Mouse (Mus musculus) forebrain, postnatal 0 days (tissue): Measurements from ENCODE around the gene U90926. TPM values are rescaled to one million over a fixed set of nuclear protein-coding genes. Genes with fewer than 3 reads are reported as not detected.
"Not testable (repeated sequence)": the region's sequence is repeated elsewhere in the genome, so short reads cannot be mapped to it uniquely, and the experiment has no call there.

Experiments
- ATAC-seq: fragments of 200-750 bp; cut with Nextera tagmentation; 2 replicates; pipeline ENCODE4 v1.8.0; 2017; ENCODE audit warnings: mild to moderate bottlenecking, moderate library complexity
- DNase-seq: peaks from one replicate; pipeline ENCODE4 v3.0.0-alpha.2; 2015
- H3K27ac ChIP-seq: fragments of 300-500 bp; sonication (generic); 2 replicates; pipeline ENCODE4 v1.5.1; 2014; ENCODE audit warnings: low read depth, mild to moderate bottlenecking, antibody characterized with exemption, low read length, moderate library complexity, mixed read lengths
- H3K27me3 ChIP-seq: fragments of 300-500 bp; sonication (generic); 2 replicates; pipeline ENCODE4 v1.6.1; 2014; ENCODE audit warnings: mild to moderate bottlenecking, low read length, mixed read lengths; ENCODE audit not compliant: insufficient read depth
- H3K36me3 ChIP-seq: fragments of 300-500 bp; sonication (generic); 2 replicates; pipeline ENCODE4 v1.6.1; 2014; ENCODE audit warnings: mild to moderate bottlenecking, moderate library complexity; ENCODE audit not compliant: insufficient read depth
- H3K4me1 ChIP-seq: fragments of 300-500 bp; sonication (generic); 2 replicates; pipeline ENCODE4 v1.6.1; 2014; ENCODE audit warnings: antibody characterized with exemption; ENCODE audit not compliant: insufficient read depth
- H3K4me2 ChIP-seq: fragments of 300-500 bp; sonication (generic); 2 replicates; pipeline ENCODE4 v1.6.1; 2014; ENCODE audit warnings: low read depth, mild to moderate bottlenecking, moderate library complexity
- H3K4me3 ChIP-seq: fragments of 300-500 bp; sonication (generic); 2 replicates; pipeline ENCODE4 v1.5.1; 2014; ENCODE audit warnings: low read depth, low read length, mixed read lengths
- H3K9ac ChIP-seq: fragments of 300-500 bp; sonication (generic); 2 replicates; pipeline ENCODE4 v1.6.1; 2014; ENCODE audit warnings: mild to moderate bottlenecking
- H3K9me3 ChIP-seq: fragments of 300-500 bp; sonication (generic); 2 replicates; pipeline ENCODE4 v1.6.1; 2016; ENCODE audit warnings: low read length
- CTCF ChIP-seq: sonication (generic); IDR thresholded peaks from 2 replicates; pipeline ENCODE4 v1.5.1; 2016; ENCODE audit warnings: antibody characterized with exemption, control low read depth, low read depth
- WGBS: fragments of 180-500 bp; shearing (Covaris S2); extraction: QIAGEN DNeasy Blood & Tissue Kit; methylation state at CpG from one replicate; pipeline ENCODE4 v1.1.7; 2014; 5-methylcytosine and 5-hydroxymethylcytosine counted together
- polyA plus RNA-seq: library from polyadenylated mRNA; unstranded; fragments of >200 nt; fragmentation: Nextera tagmentation; extraction: Ambion mirVana; gene quantifications from 2 replicates; pipeline ENCODE4 v1.2.1, GENCODE M21; 2015
- total RNA-seq: library from RNA; depleted of rRNA; stranded (reverse); fragments of >200 nt; gene quantifications from 2 replicates; pipeline ENCODE4 v1.2.3, GENCODE M21; 2014

U90926 gene
- total and polyA plus RNA-seq, 2 experiments from 2014 or later: not detected

DNA sequence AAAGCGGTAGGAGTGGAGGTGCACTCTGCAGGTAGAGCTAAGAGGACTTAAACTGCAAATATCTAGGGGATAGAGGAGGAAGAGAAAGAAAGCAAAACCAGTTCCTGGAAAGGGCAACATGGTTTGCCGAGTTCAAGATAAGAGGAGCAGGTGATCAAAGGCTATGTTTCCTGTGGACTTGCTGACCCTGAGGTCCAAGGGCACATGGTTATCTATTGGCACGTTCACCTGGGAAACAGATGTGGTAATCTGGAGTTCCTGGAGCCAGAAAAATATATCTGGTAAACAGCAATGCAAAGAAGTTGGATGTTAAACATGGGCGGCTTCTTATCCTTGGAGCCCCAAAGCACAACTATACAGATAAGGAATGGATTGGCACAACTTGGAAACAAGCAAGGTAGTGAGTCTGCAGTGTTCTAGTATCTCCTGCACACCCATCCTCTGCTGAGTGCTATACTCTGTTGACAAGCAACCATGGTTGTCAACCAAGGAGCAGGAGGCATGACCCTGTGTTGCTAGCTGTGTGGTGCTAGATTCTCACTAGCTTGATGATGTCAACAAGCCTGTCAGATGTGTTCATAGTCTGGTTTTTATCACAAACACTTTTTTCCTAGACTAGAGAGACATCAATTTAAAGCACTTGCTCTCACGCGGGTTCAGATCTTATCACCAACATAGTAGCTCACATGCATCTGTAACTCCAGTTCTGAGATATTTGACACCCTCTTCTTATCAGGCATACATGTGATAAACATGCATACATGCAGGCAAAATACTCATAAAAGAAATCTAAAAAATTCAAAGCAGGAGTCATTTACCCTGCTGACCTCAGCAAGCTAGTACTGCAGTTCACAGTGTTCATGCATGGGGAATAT lies 10.8 kb downstream of the U90926 start:
- Histone ChIP-seq H3K27ac (no peak overlapping the region), H3K4me3 (no peak overlapping the region), H3K9ac (no peak overlapping the region), H3K4me2 (no peak overlapping the region), H3K9me3 (no peaks in the 10 kb centered on the region), H3K4me1 (no peaks in the 10 kb centered on the region), H3K36me3 (peaks cover 47% of the 10 kb centered on the region), H3K27me3 (no peaks in the 10 kb centered on the region)
- WGBS: 96% methylated on average over 6 of the region's 6 CpGs
- TF ChIP-seq CTCF: no peak
- DNase-seq: no peak
- no peak for ATAC-seq

DNA sequence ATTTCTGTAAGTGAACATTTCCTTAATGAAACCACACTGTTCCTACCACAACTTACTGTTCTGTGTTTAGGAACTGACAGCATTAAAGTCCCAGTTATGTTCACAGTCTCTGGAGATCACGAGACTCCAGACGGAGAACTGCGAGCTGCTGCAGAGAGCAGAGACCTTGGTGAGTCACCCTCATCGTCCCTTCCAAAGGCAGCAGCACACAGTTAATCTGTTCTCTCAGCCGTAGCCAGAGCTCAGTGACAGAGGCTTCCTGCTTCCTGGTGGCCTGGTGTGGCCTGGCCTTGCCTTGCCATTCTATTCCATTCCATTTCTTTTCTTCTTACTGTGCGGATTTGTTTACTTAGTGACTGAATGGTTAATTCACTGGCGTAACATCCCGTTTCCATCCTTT lies 16.9 kb downstream of the U90926 start:
- H3K27me3 ChIP-seq: no peaks in the 10 kb centered on the region
- peaks cover 83% of the 10 kb centered on the region for H3K36me3 ChIP-seq
- TF ChIP-seq CTCF: no peak
- 85% methylated on average over 8 of the region's 8 CpGs for WGBS
- DNase-seq (no peak), ATAC-seq (no peak)
- no peak overlapping the region for H3K4me3 ChIP-seq
- H3K4me2 ChIP-seq: no peak overlapping the region
- H3K9me3 ChIP-seq: no peaks in the 10 kb centered on the region
- no peak overlapping the region for H3K9ac ChIP-seq
- no peaks in the 10 kb centered on the region for H3K4me1 ChIP-seq
- H3K27ac ChIP-seq: no peak overlapping the region

DNA sequence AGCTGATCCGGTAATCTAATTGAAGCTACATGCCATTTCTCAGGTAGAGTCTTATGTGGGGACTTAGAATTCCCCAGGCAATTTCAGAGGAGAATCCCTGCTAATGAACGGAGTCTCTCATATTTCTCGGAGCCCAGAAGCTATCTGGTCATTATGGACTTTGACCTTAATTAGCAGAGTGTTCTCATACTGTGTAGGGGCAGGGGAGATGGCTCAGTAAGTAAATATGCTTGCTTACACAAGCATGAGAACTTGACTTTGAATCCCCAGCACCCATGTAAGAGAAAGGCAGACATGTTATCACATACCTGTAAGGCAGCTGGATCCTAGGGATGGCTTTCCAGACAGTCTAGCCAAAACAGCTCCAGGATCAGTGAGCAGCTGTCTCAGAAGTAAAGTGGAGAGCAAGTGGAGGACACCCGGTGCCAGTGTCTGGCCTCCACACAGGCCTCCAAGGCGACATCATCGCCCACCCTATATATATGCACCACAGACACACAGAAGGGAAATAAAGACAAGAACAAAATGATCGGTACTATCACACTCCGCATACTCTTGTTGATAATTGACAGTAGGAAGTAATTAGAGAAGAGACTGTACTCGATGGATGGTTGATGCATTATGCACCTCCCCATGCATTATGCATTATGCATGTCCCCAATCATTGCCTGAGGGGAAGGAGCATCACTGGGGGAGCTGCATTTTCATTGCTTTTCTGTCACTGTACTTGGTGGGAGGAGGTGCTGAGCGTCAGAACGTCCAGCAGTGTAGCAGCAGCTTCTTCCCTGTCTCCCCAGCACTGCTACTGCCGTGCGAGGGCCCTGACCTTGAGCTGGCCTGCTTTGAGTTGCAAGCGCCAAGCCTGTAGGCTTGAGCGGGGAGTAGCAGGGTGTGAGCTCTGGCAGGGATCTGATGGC lies 18.1 kb downstream of the U90926 start:
- Histone ChIP-seq H3K36me3 (peaks cover 89% of the 10 kb centered on the region), H3K4me1 (no peaks in the 10 kb centered on the region), H3K4me2 (no peak overlapping the region), H3K4me3 (no peak overlapping the region), H3K9me3 (no peaks in the 10 kb centered on the region), H3K9ac (no peak overlapping the region), H3K27me3 (no peaks in the 10 kb centered on the region), H3K27ac (no peak overlapping the region)
- WGBS: 73% methylated on average over 15 of the region's 15 CpGs
- TF ChIP-seq CTCF: no peak
- no peak for DNase-seq
- peak; percentile 45; the same call in 1 of the 2 replicates for ATAC-seq

DNA sequence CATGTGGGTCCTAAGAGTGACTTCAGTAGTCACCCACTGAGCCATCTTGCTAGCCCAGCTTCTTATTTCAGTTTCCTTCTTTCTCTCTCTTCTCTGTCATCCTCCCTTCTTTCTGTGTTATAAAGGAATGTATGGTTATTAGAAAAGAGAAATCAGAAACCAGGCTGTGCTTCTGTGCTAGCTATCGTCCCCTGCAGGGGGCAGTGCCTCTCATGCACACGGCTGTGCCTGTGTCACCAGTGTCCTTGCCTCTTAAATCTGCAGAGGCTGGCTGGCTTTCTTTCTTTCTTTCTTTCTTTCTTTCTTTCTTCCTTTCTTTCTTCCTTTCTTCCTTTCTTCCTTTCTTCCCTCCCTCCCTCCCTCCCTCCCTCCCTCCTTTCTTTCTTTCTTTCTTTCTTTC lies 19.5 kb downstream of the U90926 start:
- H3K9me3 ChIP-seq, H3K9ac ChIP-seq, H3K4me1 ChIP-seq, H3K27ac ChIP-seq, H3K27me3 ChIP-seq, H3K4me3 ChIP-seq, H3K4me2 ChIP-seq: not testable (repeated sequence)
- DNase-seq: peak; percentile 50
- peak; percentile 78 for ATAC-seq
- H3K36me3 ChIP-seq: peaks cover 80% of the 10 kb centered on the region
- TF ChIP-seq CTCF: peak; percentile 72
- 44% methylated on average over 2 of the region's 2 CpGs for WGBS

DNA sequence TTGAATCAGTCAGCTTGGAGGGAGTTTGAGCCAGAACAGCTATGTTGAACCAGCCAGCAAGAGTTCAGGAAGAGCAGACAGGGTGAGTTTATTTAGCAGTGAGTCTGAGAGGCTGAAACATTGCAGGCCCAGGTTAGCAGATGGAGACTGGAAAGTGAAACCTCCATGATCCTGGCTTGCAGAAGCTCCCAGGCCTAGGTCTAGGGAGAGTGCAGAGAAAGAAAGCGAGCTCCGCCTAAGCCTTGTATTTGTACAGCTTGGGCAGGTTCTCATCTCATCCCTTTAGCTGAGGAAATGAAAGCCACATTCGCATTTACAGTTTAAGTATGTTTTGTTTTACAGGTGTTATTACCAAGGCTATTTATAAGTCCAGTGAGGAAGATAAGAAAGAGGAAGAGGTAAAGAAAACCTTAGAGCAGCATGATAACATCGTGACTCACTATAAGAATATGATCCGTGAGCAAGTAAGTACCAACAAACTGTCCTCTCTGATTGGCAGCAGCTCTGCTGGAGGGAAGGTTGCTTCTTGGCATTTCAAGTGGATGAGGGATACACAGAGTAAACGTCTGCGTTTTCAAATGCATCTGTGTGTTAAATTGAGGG lies 26.2 kb downstream of the U90926 start:
- Histone ChIP-seq H3K4me1 (no peaks in the 10 kb centered on the region), H3K36me3 (peaks cover 53% of the 10 kb centered on the region), H3K9me3 (no peaks in the 10 kb centered on the region), H3K27ac (no peak overlapping the region), H3K4me3 (no peak overlapping the region), H3K27me3 (no peaks in the 10 kb centered on the region), H3K4me2 (no peak overlapping the region), H3K9ac (no peak overlapping the region)
- ATAC-seq (no peak), DNase-seq (no peak)
- WGBS: over 99% methylated on average over 7 of the region's 7 CpGs
- no peak for TF ChIP-seq CTCF

DNA sequence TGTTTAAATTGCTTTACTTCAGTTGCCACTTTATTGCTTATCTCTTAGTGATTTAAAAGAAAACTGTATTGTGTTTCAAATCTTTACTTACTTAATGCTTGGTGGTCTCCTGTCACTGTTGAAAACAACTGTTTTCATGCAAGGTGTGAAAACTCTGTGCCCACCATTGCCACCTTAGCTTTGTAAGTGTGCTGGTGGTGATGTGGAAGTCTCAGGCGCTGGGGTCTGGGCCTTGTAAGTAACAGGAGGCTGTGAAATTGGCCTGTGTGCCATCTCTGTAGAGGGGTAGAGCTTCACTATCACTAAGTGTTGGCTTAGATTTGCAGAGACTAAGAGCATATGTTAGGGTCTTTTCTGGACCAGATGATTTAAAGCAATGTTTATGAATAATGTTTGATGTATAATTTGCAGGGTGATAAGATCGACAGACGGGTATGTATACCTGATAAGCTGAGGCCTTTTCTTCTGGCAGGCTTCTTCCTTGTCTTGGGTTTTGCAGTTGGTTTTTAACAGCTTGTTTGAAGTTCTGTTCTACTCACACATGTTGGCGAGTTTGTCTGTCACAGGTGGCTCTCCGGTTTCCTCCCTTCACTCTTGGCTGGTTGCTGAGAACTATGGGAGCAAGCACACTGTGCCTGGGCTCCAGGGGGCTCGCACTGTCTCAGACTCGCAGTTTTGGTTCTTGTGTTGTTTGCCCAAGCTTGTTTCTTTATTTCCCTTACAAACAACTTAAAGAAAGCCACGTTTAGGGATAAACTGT lies 32.0 kb downstream of the U90926 start:
- DNase-seq (peak; percentile 14), ATAC-seq (peak; percentile 47)
- no peak overlapping the region for H3K27ac ChIP-seq
- H3K4me1 ChIP-seq: no peaks in the 10 kb centered on the region
- H3K27me3 ChIP-seq: no peaks in the 10 kb centered on the region
- H3K4me3 ChIP-seq: no peak overlapping the region
- no peaks in the 10 kb centered on the region for H3K9me3 ChIP-seq
- peaks cover 40% of the 10 kb centered on the region for H3K36me3 ChIP-seq
- 77% methylated on average over 8 of the region's 8 CpGs for WGBS
- H3K9ac ChIP-seq: no peak overlapping the region
- no peak for TF ChIP-seq CTCF
- no peak overlapping the region for H3K4me2 ChIP-seq
